Mouse (Mus musculus): Measurements from ENCODE around the gene Susd3.

Susd3 gene

DNA sequence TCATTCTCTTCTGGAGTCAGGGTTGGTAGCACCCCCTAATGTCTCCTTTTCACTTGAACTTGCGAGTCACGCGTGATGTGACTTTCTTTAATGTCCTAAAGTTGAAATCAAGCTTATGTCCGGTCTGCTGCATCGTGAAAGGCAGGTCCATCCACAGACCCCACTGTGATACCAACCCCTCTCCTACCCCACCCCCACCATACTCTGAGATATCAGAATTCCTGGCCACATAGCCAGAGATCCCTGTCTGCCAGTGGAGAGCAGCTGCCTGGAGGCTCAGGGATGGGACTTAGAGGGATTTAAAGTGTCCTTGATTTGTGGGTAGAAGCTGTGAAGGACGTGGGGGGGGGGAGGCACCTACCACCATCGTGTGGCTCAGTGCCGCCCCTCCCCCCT is at the start of gene Susd3:
Gene Susd3 (minus strand): TSS at position 240 of the 396 bp plus-strand sequence.
- DNase-seq = no peak

DNA sequence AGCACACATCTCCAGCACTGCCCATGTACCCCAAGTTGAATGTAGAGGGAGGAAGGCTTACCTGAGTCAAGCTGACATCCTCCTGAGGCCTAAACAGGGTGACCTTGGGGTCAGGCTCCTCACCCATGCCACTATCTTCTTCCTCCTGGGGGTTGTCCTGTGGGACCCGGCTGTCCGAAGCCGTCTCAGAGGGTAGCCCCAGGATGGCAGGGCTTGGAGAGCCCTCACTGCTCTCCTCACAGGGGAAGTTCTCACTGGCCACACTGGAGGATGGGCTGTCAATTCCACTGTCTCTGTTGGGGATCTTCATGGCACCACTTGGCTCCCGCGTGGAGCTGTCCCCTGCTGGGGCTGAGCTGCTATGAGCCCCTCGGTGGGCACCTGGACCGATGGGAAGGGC is 47.8 kb upstream of the Susd3 start:
- no peak for DNase-seq

DNA sequence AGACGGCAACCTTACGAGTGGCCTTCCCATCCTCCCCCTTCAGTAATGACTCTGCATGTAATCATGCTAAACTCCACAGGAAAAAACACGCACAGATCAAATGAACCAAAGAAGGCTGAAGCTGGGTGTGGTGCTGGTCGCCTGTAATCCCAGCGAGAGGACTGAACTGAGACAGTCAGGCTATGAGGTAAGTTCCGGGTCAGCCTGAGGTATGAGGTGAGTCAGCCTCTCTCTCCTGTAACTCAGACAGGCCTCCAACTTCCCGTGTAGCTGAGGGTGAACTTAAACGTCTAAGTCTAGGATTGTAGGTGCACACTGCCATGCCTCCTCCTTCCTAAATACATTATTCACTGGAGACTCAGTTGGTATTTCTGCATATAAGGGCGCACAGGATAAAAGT is 45.6 kb upstream of the Susd3 start:
- DNase-seq = no peak

DNA sequence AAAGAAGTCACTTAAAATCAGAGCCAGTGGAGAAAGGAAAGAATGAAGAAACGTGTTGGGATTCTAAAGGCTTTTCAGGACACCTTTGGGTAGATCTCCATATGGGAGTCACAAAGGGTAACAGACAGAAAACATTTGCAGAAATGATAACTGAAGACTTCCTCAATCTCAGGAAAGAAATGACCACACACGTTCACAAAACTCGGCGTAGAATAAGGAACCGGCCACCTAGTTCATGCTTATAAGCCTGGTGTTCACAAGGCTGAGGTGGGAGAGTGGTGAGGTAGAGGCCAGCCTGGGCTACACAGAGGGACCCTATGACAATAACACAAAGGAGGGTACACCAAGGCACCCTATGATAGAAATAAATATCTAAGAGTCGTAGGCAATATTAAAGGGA is 43.4 kb upstream of the Susd3 start:
- DNase-seq = no peak

DNA sequence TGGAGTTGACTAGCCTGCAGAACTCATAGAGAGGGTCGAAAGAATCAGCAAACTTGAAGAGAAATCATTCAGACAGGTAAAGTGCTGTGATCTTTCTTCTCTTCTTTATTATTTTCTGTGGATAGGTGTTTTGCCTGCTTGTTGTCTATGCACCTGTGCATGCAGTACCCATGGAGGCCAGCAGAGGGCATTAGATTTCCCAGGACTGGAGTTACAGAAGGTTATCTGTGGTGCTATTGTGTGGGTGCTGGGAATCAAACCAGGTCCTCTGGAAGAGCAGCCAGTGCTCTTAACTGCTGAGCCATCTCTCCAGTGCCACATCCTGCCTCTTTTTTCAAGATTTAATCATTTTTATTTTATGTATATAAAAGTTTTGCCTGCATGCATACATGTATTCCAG is 42.9 kb upstream of the Susd3 start:
- DNase-seq = no peak

DNA sequence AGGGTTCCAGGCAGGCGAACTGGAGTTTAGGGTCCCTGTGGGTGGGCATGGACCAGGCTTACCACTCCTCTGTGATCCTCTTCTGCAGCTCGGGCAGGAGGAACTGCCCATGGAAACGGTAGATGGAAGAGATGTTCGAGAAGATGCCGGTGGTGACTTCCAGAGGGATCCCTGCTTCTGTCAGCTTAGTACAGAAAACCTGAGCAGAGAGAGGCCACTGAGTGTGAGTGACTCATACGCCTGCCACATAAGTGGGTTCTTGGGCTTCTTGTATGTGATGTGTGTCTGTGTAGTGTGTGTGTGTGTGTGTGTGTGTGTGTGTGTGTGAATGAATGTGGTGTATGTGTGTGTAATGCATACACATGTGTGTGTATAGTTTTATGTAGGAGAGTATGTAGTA is 38.7 kb upstream of the Susd3 start:
- no peak for DNase-seq

DNA sequence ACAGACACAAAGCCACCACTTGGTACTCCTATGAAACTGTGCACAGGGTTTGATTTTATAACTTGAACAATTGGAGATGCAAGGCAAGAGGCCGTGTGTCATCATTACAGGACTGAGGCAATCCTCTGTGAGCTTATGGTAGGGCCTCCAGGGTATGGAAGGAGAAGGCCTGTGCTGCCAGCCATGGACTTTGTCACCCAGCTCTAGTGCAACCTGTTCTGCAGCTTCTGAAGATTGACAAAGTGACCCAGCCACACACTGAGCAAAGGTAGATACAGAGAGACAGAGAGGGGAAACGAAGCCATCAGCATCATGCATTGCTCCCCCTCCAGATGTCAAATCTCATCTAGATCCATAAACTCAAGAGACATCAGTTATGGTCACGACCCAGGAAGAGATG is 38.2 kb upstream of the Susd3 start:
- DNase-seq = no peak

DNA sequence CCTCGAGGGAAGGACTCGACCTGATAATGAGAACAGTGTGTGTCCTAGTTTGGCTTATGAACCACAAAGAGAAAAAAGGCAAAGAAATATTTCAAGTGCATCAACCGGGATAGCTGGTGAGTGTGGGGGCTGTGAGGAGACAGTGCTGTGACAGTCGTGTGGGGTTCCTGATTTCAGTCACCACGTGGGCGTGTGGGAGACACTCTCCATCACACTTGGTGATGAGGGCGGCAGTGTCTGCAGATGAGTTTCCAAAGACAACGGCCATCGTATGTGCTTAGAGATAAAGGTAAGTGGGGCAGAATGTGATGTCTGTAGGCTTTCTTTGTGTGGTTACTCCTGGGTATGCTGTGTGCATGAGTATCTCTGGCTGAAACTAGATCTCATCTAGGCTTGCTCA is 35.2 kb upstream of the Susd3 start:
- DNase-seq = no peak

DNA sequence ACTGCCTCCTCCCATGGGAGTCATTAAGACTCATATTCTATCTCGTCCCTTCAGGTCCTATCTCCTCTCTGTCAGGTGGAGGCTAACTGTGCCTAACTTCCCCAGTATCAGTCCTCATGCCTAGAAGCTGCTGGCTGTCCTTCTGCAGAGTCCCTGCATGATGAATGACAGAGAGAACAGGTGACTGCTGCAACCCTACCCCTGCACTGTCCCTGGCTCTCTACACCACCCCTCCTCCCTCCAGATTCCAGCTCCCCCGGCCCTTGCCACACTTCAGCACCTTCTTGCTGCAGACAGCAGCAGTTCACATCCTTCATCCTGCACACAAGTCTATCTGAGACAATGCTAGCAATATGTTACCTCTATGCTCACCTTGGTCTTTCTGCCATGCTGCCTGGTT is 33.7 kb upstream of the Susd3 start:
- no peak for DNase-seq

DNA sequence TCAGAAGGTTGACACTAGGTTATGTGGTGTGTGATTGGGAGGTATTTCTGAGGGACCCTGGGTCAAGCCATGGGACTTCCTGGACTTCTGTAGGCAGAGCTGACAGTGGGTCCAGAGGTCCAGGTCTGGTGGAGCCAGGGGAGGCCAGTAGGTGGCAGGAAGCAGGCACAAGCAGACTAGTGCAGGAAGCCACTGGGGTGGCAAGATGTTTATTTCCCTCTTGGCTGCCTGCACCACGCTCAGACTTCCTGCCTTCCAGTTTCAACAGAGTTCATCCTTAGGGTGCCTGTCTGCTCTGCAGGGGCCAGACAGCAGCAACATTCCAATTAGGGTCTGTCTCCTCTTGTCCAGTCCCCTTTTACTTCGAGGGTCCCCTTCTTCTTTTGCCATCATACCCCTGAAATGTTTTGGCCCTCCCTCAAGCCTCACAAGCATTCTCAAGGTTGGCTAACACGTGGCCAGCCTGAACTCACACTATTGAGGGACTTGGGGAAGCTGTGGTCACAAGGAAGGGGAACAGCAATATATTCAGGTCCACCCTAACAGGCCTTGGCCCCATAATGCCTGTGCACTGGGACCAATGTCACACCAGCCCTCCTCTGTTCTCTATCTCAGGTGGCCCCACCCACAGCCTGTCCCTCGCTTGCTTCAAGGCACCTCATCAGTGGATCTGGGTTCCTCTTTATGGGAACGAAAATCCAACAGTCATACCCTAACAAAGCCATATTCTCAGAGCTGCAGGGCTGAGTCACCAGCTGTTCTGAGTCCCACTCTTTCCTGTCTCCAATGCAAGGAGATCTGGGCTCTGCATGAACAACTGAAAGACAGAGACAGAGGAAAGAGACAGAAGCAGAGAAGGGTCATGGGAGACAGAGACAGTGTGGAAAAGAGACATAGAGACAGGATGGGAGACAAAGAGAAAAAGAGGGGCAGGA is 23.6 kb upstream of the Susd3 start:
- DNase-seq = no peak

DNA sequence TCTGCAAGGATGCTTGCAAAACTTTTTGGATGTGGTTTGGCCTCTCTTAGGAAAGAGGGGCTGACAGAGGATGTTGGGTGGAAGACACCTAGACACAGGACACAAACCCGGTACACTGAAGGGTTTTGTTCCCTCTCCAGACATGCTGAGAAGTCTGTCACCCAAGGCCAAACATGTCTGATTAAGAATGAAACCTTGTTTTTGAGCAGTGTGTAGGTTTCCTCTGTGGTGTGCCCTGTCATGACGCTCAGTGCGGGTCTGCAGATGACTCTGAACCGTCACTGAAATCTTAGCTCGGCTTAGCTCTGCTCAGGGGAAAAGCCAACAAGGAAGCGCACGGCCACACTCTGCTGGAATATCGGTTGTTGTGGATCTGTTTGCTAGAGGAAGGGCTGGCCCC is 22.0 kb upstream of the Susd3 start:
- DNase-seq = no peak

DNA sequence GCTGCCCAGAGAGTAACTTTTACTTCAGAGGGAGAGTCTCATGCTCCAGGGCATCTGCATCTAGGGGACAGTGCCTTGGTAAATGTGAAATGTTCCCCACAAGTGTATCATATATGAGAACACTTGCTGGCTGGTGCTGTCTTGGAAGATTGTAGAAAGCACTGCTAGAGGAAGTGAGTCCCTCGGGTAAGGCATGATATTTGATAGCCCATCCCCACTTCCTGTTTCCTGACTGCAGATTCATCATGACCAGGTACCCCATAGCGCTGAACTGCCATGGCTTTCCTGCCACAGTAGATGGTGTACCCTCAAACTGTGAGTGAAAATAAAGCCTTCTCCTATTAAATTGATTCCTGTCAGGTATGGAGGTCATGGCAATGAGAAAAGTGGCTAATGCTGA is 19.1 kb upstream of the Susd3 start:
- no peak for DNase-seq

DNA sequence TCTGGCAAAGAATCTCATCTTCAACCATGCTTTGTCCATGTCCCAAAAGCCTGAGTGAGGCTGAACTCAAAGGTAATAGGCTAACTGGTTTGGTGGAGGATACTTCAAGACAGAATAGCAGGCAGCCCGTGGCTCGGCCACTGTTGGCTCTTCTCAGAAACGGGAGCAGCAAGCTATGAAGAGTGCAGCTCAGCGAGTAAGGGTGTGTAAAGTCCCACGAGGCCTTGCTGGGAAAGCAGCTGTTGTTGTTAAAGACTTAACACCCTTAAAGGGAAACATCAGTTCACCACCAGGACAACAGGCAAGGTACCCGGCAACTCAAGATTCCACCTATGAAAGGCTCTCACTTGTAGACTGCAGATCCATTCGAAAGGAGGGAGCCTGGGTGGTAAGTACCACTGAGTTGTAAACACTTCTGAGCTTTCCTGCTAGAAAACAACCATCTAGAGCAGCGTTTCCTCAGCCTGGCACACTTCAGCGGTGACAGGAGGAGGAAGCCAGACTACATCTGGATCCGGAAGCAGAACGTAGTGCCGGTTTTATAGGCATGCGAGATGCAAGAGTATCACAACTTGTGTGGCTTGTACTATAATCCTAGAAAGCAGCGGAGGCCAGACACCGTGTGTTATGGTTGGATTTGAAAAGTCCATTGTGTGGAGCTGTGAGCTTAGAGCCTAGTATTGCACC is 11.7 kb upstream of the Susd3 start:
- no peak for DNase-seq

DNA sequence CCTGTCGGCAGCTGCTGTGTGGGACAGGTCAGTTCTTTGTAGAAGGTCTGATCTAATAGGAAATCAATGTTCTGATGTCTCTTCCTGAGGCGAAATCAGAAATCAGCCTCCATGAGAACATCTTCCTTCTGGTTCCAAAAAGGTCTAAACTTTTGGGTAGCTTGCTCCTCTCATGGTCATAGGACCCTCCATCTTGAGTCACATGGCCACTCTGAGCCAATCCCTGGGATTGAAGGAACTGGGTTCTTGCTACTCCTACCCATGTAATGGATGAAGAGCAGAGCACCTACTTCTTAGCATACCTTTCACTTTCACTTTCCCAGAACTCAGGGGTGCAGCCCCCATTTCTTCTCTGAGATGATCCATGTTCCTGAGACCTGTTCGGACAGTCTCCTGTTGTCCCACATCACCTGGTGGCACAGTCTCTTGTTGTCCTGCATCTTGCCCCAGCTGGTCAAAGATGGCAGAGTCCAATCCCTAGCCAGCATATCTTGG is 9.4 kb upstream of the Susd3 start:
- no peak for DNase-seq

DNA sequence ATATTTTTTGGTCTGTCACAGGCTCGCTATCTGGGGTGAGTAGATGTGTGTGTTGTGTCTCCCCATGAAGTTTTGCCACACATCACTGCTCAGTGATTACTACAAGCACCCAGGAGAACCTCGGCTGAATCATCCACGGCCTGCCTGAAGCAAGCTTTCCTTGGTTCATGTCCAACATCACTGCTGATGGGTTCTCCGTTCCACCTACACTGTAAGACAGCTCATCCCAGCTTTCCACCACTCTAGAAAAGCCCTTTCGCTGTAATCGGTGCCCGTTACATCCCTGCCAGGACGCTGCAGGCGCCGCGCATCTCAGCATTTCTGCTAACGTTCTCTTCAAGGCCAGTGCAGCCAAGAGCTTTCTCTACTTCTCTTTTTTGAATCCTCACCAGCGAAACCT is 4.2 kb upstream of the Susd3 start:
- DNase-seq = no peak

DNA sequence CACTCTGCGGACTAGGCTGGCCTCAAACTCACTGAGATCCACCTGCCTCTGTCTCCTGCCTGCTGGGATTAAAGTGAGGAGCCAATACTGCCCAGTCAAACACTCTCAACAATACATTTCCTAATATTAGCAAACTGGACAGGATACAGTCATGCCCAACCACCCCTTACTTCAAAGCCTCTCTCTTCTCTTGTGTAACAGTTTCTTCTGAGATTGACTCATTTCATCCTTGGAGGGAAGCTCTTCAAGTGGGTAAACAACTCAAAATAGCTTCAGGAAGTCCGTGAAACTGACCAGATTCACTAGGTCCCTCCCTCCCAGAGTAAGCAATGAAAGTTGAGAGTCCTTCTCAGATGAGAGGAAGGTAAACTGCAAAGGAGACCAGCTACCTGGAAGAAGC is 3.6 kb upstream of the Susd3 start:
- no peak for DNase-seq

DNA sequence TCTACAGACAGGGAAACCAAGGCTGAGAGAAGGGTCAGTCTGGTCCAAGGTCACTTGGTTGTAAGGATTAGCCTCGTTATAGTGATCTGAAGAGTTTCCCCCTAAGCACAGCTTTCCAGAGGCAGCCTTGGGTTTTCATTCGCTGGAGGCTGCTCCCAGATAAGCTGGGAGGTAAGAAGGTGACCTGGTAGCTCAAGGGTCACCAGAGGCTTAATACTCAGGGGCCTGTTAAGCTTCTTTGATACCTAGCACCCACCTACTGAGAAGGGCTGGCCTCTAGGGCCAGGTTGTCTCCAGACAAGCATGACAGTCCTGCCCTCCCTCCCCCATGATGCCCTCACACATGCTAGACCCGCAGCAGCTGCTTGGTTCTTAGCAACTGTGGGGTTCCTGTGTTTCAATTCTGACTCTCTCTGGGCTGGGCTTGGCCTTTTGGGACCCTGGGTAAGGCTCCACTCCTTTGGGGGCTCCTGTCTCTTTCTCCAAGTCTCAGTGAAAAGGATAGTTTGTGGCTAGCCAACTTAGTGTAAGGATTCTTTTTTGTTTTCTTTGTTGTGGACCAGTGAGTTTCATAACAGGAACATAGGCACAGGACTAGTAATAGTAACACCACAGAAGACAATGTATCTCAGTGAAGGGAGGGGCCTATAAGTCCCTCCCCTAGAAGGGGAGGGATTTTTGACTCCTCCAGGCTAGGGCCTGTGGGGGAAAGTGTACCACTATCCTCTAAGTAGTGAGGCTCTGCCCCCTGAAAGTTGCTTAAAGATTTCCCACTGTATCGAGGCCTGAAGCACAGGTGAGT is 2.4 kb upstream of the Susd3 start:
- no peak for DNase-seq

DNA sequence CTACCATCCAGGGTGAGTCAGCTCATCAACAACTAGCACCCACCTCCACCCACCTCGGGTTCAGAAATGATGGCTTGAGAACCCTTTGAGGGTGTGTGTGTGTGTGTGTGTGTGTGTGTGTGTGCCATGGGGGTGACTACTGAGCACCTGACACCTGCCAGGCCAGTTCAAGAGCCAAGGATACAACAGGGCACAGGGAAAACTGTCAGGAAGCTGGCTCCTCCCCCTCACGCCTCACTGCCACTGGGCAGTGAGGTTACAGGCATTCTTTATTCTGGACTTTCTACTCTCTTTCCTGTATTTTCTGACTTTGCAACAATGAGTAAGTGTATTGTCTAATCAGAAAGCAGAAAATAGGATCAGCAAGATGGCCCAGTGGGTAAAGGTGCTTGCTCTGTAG is 1.1 kb upstream of the Susd3 start:
- DNase-seq = no peak

DNA sequence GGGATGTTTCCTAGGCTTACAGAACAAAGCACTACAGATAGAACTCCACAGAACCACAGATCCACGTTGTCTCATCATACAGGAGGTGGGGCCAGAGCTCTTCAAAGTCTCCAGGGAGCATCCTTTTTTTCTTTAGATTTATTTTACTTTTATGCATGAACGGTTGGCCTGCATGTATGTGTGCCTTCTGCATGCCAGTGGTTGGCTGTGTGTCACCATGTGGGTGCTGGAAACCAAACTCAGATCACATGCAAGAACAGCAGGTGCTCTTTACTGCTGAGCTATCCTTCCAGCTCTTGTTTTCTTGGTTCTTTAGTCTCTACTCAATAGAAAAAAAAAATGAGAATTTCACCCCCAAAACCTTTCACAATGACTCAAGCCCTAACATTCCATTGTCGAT is 417 bp upstream of the Susd3 start:
- DNase-seq = no peak

DNA sequence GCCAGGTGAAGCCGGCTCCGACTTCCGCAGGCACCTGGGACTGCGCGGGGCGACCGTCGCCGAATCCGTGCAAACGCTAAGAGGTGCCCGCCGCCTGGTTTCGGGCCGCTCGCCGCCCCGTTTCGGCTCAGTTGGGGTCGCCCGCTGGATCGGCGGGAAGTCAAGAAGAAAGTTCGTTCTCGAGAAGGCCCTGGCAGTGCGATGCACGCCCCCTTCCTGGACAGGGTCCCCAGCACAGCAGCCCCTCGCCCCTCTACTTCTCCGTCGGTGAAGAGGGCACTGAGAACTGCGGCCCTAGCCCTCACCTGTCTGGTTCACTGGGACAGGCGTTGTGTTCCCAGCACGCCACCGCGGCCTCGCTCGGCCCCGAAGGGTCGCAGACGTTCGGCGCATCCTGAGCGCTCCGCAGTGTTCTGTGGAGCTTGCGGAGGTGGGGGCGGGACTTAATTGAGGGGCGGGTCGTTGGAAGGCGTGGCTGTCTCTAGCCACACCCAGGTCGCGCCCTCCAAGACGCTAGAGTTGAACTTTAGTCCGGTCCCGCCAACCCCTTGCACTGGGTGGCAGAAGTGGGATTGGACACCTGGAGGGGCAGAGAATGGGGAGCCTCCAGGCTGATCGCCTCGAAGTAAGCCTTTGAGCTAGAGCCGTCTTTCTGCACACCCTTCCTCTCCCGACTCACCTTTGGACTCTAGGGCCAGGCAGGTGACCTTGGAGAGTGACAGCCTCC is 603 bp downstream of the Susd3 start:
- DNase-seq = peak; percentile 14

DNA sequence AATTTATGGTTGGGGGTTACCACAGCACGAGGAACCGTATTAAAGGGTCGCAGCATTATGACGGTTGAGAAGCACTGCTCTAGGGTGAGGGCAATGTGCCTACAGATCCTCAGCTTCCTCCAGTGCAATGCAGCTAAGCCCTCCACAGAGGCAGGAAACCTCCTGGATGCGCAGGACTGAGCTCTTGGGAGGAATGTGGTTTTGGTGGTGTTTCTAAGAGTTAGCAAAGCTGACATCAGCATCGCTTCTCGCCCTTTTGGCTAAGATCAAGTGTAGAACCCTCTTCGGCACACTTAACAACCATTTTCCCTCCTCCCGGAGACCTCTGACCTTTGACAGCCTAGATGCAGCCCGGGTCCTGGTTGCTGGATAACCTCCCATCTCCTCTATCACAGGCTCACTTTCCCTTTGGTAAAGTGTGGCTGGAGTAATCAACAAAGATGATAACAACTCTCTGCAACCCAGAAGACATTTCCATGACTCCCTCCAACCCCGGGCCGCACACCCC is 1.2 kb downstream of the Susd3 start:
- no peak for DNase-seq

DNA sequence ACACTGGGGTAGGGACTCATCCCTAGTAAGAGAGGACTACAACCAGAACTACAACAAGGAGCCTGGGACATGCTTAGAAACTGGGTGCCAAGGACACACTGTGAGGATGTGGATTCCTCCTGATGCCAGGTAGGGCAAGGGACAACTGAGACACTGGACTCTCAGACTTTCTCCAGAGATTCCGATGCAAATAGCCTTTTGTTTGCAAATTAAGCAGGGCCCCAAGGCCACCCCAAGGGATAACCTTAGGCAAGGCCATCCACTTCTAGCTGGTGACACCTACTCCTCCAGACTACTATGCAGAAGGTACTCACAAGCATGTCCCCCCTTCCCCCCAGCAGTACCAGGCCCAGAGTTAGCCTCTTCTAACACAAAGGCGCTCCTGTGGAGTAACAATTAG is 1.9 kb downstream of the Susd3 start:
- no peak for DNase-seq

DNA sequence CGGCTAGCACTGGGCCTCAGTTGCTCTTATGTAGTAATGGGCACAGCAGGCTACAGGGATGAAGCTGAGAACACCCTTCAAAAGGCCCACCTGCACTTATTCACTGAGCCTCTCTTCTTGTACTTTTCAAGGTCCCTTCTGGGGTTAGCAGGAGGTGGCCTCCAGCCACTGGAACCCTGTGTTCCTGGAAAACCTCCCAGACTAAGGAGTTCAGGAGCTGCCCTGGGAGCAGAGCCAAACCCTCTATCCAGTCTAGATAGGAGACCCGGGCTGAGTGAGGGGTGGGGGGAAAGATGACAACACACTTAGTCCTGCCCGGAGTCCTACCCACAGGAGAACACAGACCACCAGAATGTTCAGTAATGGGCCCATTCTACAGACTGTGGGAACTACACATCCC is 2.5 kb downstream of the Susd3 start:
- no peak for DNase-seq

Data from right cerebral cortex, postnatal 4 days (tissue).